Mouse (Mus musculus): ENCODE results near the gene Prr5.

DNA sequence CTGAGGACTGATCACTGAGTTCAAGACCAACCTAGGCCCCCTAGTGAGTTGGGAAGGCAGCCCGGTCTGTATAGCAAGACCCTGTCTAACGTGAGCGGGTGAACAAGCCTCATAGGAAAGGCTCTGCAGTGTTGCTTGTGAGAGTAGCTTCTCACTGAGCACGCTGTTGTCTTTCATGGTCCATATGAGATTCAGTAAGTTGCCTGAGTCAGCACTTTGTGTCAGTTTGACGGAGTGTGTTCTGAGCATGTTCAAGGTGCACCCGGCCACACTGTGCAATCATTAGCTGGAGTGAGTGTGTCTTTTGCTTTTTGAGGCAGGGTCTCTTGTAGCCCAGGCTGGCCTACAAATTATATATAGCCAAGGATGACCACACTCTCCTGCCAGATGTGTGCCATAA lies 22.1 kb downstream of the Prr5 start:
- no peak for TF ChIP-seq POLR2A (IDR thresholded peaks at IDR 0.05; ENCODE audit: insufficient read length, low read depth)
- no peak for TF ChIP-seq SRF (IDR thresholded peaks at IDR 0.05; ENCODE audit: control insufficient read depth, insufficient read length, low read depth)
- TF ChIP-seq E2F4 (IDR thresholded peaks at IDR 0.05; ENCODE audit: insufficient read depth): no peak
- TF ChIP-seq MAX (IDR thresholded peaks at IDR 0.05; ENCODE audit: low read depth): no peak
- TF ChIP-seq USF1 (IDR thresholded peaks at IDR 0.05; ENCODE audit: low read depth): no peak
- no peak for TF ChIP-seq CEBPB (IDR thresholded peaks at IDR 0.05; ENCODE audit: insufficient read depth, poor library complexity, severe bottlenecking)
